Mouse (Mus musculus): ENCODE measurements around the gene Mvb12b.

Mvb12b gene

GRCm38 (mm10) chr2:33720380-33720898, 167.3 kb downstream of the Mvb12b start:
- DNase-seq (ENCODE audit: low spot score) = no peak

GRCm38 (mm10) chr2:33719339-33720066, 168.2 kb downstream of the Mvb12b start:
- DNase-seq (ENCODE audit: low spot score) = no peak

- no peak for DNase-seq (ENCODE audit: low spot score)
Observed at GRCm38 (mm10) chr2:33718561-33718960, 169.2 kb downstream of the Mvb12b start.

GRCm38 (mm10) chr2:33717821-33718351, 169.9 kb downstream of the Mvb12b start:
- no peak for DNase-seq (ENCODE audit: low spot score)

- DNase-seq (ENCODE audit: low spot score) = no peak
Observed at GRCm38 (mm10) chr2:33717378-33717777, 170.4 kb downstream of the Mvb12b start.

- no peak for DNase-seq (ENCODE audit: low spot score)
Observed at GRCm38 (mm10) chr2:33716878-33717277, 170.9 kb downstream of the Mvb12b start.

GRCm38 (mm10) chr2:33714932-33715331, 172.8 kb downstream of the Mvb12b start:
- DNase-seq (ENCODE audit: low spot score) = no peak

- no peak for DNase-seq (ENCODE audit: low spot score)
Observed at GRCm38 (mm10) chr2:33713580-33714260, 174.0 kb downstream of the Mvb12b start.

GRCm38 (mm10) chr2:33712811-33713210, 174.9 kb downstream of the Mvb12b start:
- DNase-seq (ENCODE audit: low spot score) = no peak

GRCm38 (mm10) chr2:33708831-33709230, 178.9 kb downstream of the Mvb12b start:
- DNase-seq (ENCODE audit: low spot score) = no peak

- no peak for DNase-seq (ENCODE audit: low spot score)
Observed at GRCm38 (mm10) chr2:33708096-33708495, 179.7 kb downstream of the Mvb12b start.

GRCm38 (mm10) chr2:33706403-33706802, 181.3 kb downstream of the Mvb12b start:
- no peak for DNase-seq (ENCODE audit: low spot score)

- no peak for DNase-seq (ENCODE audit: low spot score)
Observed at GRCm38 (mm10) chr2:33705687-33706320, 181.9 kb downstream of the Mvb12b start.

GRCm38 (mm10) chr2:33703286-33703685, 184.5 kb downstream of the Mvb12b start:
- no peak for DNase-seq (ENCODE audit: low spot score)

GRCm38 (mm10) chr2:33702705-33703104, 185.0 kb downstream of the Mvb12b start:
- DNase-seq (ENCODE audit: low spot score) = peak; percentile 35

GRCm38 (mm10) chr2:33701446-33701815, 186.3 kb downstream of the Mvb12b start:
- no peak for DNase-seq (ENCODE audit: low spot score)

- DNase-seq (ENCODE audit: low spot score) = no peak
Observed at GRCm38 (mm10) chr2:33700581-33701445, 186.9 kb downstream of the Mvb12b start.

GRCm38 (mm10) chr2:33698898-33699297, 188.8 kb downstream of the Mvb12b start:
- DNase-seq (ENCODE audit: low spot score) = no peak

- DNase-seq (ENCODE audit: low spot score) = no peak
Observed at GRCm38 (mm10) chr2:33696428-33696827, 191.3 kb downstream of the Mvb12b start.

GRCm38 (mm10) chr2:33693931-33694330, 193.8 kb downstream of the Mvb12b start:
- DNase-seq (ENCODE audit: low spot score) = no peak

GRCm38 (mm10) chr2:33689880-33690462, 197.8 kb downstream of the Mvb12b start:
- peak; percentile 26 for DNase-seq (ENCODE audit: low spot score)

Data from ovary, postnatal 36 days (tissue).